In genomic region chr16:38562131-38562967, GRCm38 (mm10) we compare ENCODE assay signal across 8 mouse cellular contexts. TPM values are rescaled to one million over a fixed set of nuclear protein-coding genes. Genes with fewer than 3 reads are reported as not detected.
DNase-seq lines count a peak whose midpoint lies in the region; ATAC-seq and TF ChIP-seq lines count a peak whose summit lies in the region.

No protein-coding gene starts in this region.

- H3K27ac ChIP-seq in forebrain, embryonic 15.5 days (replicated peaks), result peak overlapping the region; percentile 79
- peak overlapping the region; percentile 94 for H3K27ac ChIP-seq in layer of hippocampus, adult 2 months
- peak overlapping the region; percentile 83 for H3K27ac ChIP-seq in lung, embryonic 14.5 days (ENCODE audit: low read depth)
- peak overlapping the region; percentile 1; the same call in 1 of the 2 replicates for H3K27ac ChIP-seq in olfactory bulb, adult 2 months (ENCODE audit: insufficient read depth, low read depth, low read length)
- peak overlapping the region; percentile 28; the same call in 1 of the 2 replicates for H3K27ac ChIP-seq in thymus, adult 2 months (ENCODE audit: control insufficient read depth, insufficient read depth, low read length)

- H3K4me3 ChIP-seq in forebrain, embryonic 15.5 days, result peak overlapping the region; percentile 93
- H3K4me3 ChIP-seq in layer of hippocampus, adult 2 months, result peak overlapping the region; percentile 91
- peak overlapping the region; percentile 85 for H3K4me3 ChIP-seq in lung, embryonic 14.5 days (ENCODE audit: low read depth, low read length)
- peak overlapping the region; percentile 79 for H3K4me3 ChIP-seq in olfactory bulb, adult 2 months (ENCODE audit: insufficient read depth, low read depth, low read length)
- H3K4me3 ChIP-seq in thymus, adult 2 months (ENCODE audit: control insufficient read depth, insufficient read depth, low read length), result peak overlapping the region; percentile 82

- H3K36me3 ChIP-seq in forebrain, embryonic 15.5 days, result peaks cover 11% of the 10 kb centered on the region; the same call in 1 of the 2 replicates
- peaks cover 31% of the 10 kb centered on the region for H3K36me3 ChIP-seq in lung, embryonic 14.5 days (ENCODE audit: insufficient read depth)
- H3K36me3 ChIP-seq in thymus, adult 2 months (ENCODE audit: control insufficient read depth, insufficient read depth, low read length), result peaks cover 5% of the 10 kb centered on the region; the same call in 1 of the 2 replicates

- no peaks in the 10 kb centered on the region for H3K27me3 ChIP-seq in forebrain, embryonic 15.5 days
- no peaks in the 10 kb centered on the region for H3K27me3 ChIP-seq in lung, embryonic 14.5 days (ENCODE audit: insufficient read depth, low read length)
- H3K27me3 ChIP-seq in thymus, adult 2 months (ENCODE audit: control insufficient read depth, insufficient read depth, low read length), result no peaks in the 10 kb centered on the region

- H3K9me3 ChIP-seq in forebrain, embryonic 15.5 days, result no peaks in the 10 kb centered on the region
- H3K9me3 ChIP-seq in lung, embryonic 14.5 days (ENCODE audit: low read depth, low read length), result no peaks in the 10 kb centered on the region

- peak overlapping the region; percentile 86 for H3K9ac ChIP-seq in forebrain, embryonic 15.5 days (replicated peaks)
- H3K9ac ChIP-seq in lung, embryonic 14.5 days, result peak overlapping the region; percentile 92

- peak; percentile 97 for TF ChIP-seq POLR2A in olfactory bulb, adult 2 months (IDR thresholded peaks at IDR 0.05; ENCODE audit: insufficient read depth, low read depth, low read length)
- TF ChIP-seq POLR2A in thymus, adult 2 months (IDR thresholded peaks at IDR 0.05; ENCODE audit: control insufficient read depth, extremely low read depth, insufficient read depth, low read length, poor library complexity), result peak; percentile 79

- 7% methylated on average over 37 of the region's 37 CpGs for WGBS in forebrain, embryonic 15.5 days
- 7% methylated on average over 37 of the region's 37 CpGs for WGBS in lung, embryonic 14.5 days
- 5% methylated on average over 37 of the region's 37 CpGs for WGBS in olfactory bulb, adult 2 months
- WGBS in thymus, adult 2 months, result 7% methylated on average over 37 of the region's 37 CpGs

- peak; percentile 96 for ATAC-seq in forebrain, embryonic 15.5 days (replicated peaks)
- ATAC-seq in lung, embryonic 14.5 days (ENCODE audit: insufficient read depth), result peak; percentile 97

- TF ChIP-seq CTCF in layer of hippocampus, adult 2 months (conservative IDR thresholded peaks at IDR 0.05), result no peak
- no peak for TF ChIP-seq CTCF in lung, embryonic 14.5 days (IDR thresholded peaks at IDR 0.05; ENCODE audit: low read depth)
- no peak for TF ChIP-seq CTCF in olfactory bulb, adult 2 months (IDR thresholded peaks at IDR 0.05; ENCODE audit: insufficient read depth, low read depth, low read length)
- no peak for TF ChIP-seq CTCF in thymus, adult 2 months (IDR thresholded peaks at IDR 0.05; ENCODE audit: borderline replicate concordance, control insufficient read depth, extremely low read depth, insufficient read depth, low read length, poor library complexity)

- intact Hi-C loops in heart, postnatal 36 days (cut with DNase I), result no loop called here

- DNase-seq in ES-CJ7 (ENCODE audit: low read depth, low spot score), result peak; percentile 93
- peak; percentile 94 for DNase-seq in cerebellum, adult 11 months
- peak; percentile 97 to 98 for DNase-seq in heart, postnatal 36 days
- DNase-seq in layer of hippocampus, adult 2 months (ENCODE audit: low spot score in 2 of 2), result peak; percentile 94 to 98
- DNase-seq in lung, embryonic 14.5 days, result peak; percentile 98
- DNase-seq in thymus, adult 2 months, result peak; percentile 93

- peak overlapping the region; percentile 72 for H3K4me2 ChIP-seq in forebrain, embryonic 15.5 days (replicated peaks)
- peak overlapping the region; percentile 58 for H3K4me2 ChIP-seq in lung, embryonic 14.5 days

- H3K4me1 ChIP-seq in forebrain, embryonic 15.5 days, result peaks cover 26% of the 10 kb centered on the region
- no peaks in the 10 kb centered on the region for H3K4me1 ChIP-seq in lung, embryonic 14.5 days (ENCODE audit: insufficient read depth)
- peaks cover 3% of the 10 kb centered on the region; the same call in 1 of the 2 replicates for H3K4me1 ChIP-seq in olfactory bulb, adult 2 months (ENCODE audit: control insufficient read depth, insufficient read depth, low read length)
- peaks cover 3% of the 10 kb centered on the region; the same call in 1 of the 2 replicates for H3K4me1 ChIP-seq in thymus, adult 2 months (replicated peaks; ENCODE audit: control insufficient read depth, insufficient read depth, low read length)

RNA-seq across cellular contexts. Expression of gene Tmem39a, which starts 3.9 kb away (rescaled TPM):
- polyA plus RNA-seq in forebrain, embryonic 15.5 days (2015; fragmentation: Nextera tagmentation; extraction: Ambion mirVana), result 38.4 and 41.5 TPM in 2 replicates
- total RNA-seq in heart, postnatal 36 days (2021), result 10 to 100 TPM; 15.3 to 20.8 TPM
- total RNA-seq in layer of hippocampus, adult 2 months (2021), result 10 to 100 TPM; 20.4 to 23.2 TPM
- 117 and 128 TPM in 2 replicates for polyA plus RNA-seq in lung, embryonic 14.5 days (2014; fragmentation: Nextera tagmentation; extraction: Ambion mirVana)
- not detected in 2 replicates for polyA plus RNA-seq in olfactory bulb, adult 2 months (2012; ENCODE audit: insufficient read depth, insufficient read length, low replicate concordance, missing spikeins)
- polyA plus RNA-seq in thymus, adult 2 months (2012; rRNA removed), result 96.9 and 126 TPM in 2 replicates

RNA-seq across cellular contexts. Expression of gene Poglut1, which starts 12.3 kb away (rescaled TPM):
- 66.1 and 66.2 TPM in 2 replicates for polyA plus RNA-seq in forebrain, embryonic 15.5 days (2015; fragmentation: Nextera tagmentation; extraction: Ambion mirVana)
- total RNA-seq in heart, postnatal 36 days (2021), result 10 to 100 TPM; 10.4 to 11.2 TPM
- total RNA-seq in layer of hippocampus, adult 2 months (2021), result 10 to 100 TPM; 49.3 to 52.3 TPM
- polyA plus RNA-seq in lung, embryonic 14.5 days (2014; fragmentation: Nextera tagmentation; extraction: Ambion mirVana), result 61.2 and 63.4 TPM in 2 replicates
- polyA plus RNA-seq in olfactory bulb, adult 2 months (2012; ENCODE audit: insufficient read depth, insufficient read length, low replicate concordance, missing spikeins), result not detected in 2 replicates
- 27.6 and 34.8 TPM in 2 replicates for polyA plus RNA-seq in thymus, adult 2 months (2012; rRNA removed)

RNA-seq across cellular contexts. Expression of gene Timmdc1, which starts 39.9 kb away (rescaled TPM):
- polyA plus RNA-seq in forebrain, embryonic 15.5 days (2015; fragmentation: Nextera tagmentation; extraction: Ambion mirVana), result 37.9 and 39.3 TPM in 2 replicates
- 10 to 100 TPM; 62.4 to 74.4 TPM for total RNA-seq in heart, postnatal 36 days (2021)
- 10 to 100 TPM; 28.4 to 30.9 TPM for total RNA-seq in layer of hippocampus, adult 2 months (2021)
- 23.1 and 25.1 TPM in 2 replicates for polyA plus RNA-seq in lung, embryonic 14.5 days (2014; fragmentation: Nextera tagmentation; extraction: Ambion mirVana)
- polyA plus RNA-seq in olfactory bulb, adult 2 months (2012; ENCODE audit: insufficient read depth, insufficient read length, low replicate concordance, missing spikeins), result not detected in 2 replicates
- 25.0 and 30.7 TPM in 2 replicates for polyA plus RNA-seq in thymus, adult 2 months (2012; rRNA removed)

Comparison
In these comparisons a context has a peak if more than half of its experiments do, and no peak if none do; other contexts are left out.
1. Peak in every context shown above with its lines: DNase-seq, ATAC-seq, H3K4me3 ChIP-seq and H3K27ac ChIP-seq.
2. H3K27ac ChIP-seq: peak in every context shown above with its lines; median percentile 94 in layer of hippocampus, adult 2 months; 83 in lung, embryonic 14.5 days; 79 in forebrain, embryonic 15.5 days; 28 in thymus, adult 2 months; 1 in olfactory bulb, adult 2 months.